Mouse (Mus musculus) fat pad, adult 2 months (tissue): ENCODE measurements around the gene Ak5.
"Not testable (repeated sequence)": the region's sequence is repeated elsewhere in the genome, so short reads cannot be mapped to it uniquely, and the experiment has no call there.

Experiments
- DNase-seq: peaks from one replicate; pipeline ENCODE4 v3.0.0-alpha.2; 2011; ENCODE audit warnings: low read depth, low spot score; ENCODE audit errors: extremely low read depth

The Ak5 gene

GRCm38 (mm10) chr3:152625061-152625820, 42.9 kb downstream of the Ak5 start:
- DNase-seq, result no peak

GRCm38 (mm10) chr3:152620534-152620933, 47.6 kb downstream of the Ak5 start:
- no peak for DNase-seq

- no peak for DNase-seq
Measured at GRCm38 (mm10) chr3:152620058-152620457, 48.1 kb downstream of the Ak5 start.

GRCm38 (mm10) chr3:152609076-152609475, 59.1 kb downstream of the Ak5 start:
- DNase-seq, result peak; percentile 23

- DNase-seq, result no peak
Measured at GRCm38 (mm10) chr3:152605849-152606248, 62.3 kb downstream of the Ak5 start.

GRCm38 (mm10) chr3:152599679-152600078, 68.5 kb downstream of the Ak5 start:
- no peak for DNase-seq

- no peak for DNase-seq
Measured at GRCm38 (mm10) chr3:152596406-152597050, 71.6 kb downstream of the Ak5 start.

GRCm38 (mm10) chr3:152592767-152593425, 75.3 kb downstream of the Ak5 start:
- no peak for DNase-seq

- no peak for DNase-seq
Measured at GRCm38 (mm10) chr3:152590491-152590890, 77.7 kb downstream of the Ak5 start.

- DNase-seq, result not testable (repeated sequence)
Measured at GRCm38 (mm10) chr3:152589101-152589500, 79.1 kb downstream of the Ak5 start.

GRCm38 (mm10) chr3:152587007-152587406, 81.2 kb downstream of the Ak5 start:
- no peak for DNase-seq

- DNase-seq, result no peak
Measured at GRCm38 (mm10) chr3:152586191-152586590, 82.0 kb downstream of the Ak5 start.

- DNase-seq, result no peak
Measured at GRCm38 (mm10) chr3:152585581-152585980, 82.6 kb downstream of the Ak5 start.

- DNase-seq, result no peak
Measured at GRCm38 (mm10) chr3:152583033-152583432, 85.1 kb downstream of the Ak5 start.

- peak; percentile 50 for DNase-seq
Measured at GRCm38 (mm10) chr3:152581853-152582252, 86.3 kb downstream of the Ak5 start.

GRCm38 (mm10) chr3:152579984-152580591, 88.1 kb downstream of the Ak5 start:
- no peak for DNase-seq

- DNase-seq, result no peak
Measured at GRCm38 (mm10) chr3:152578282-152579228, 89.6 kb downstream of the Ak5 start.

- DNase-seq, result no peak
Measured at GRCm38 (mm10) chr3:152577763-152578162, 90.4 kb downstream of the Ak5 start.

- no peak for DNase-seq
Measured at GRCm38 (mm10) chr3:152577273-152577672, 90.9 kb downstream of the Ak5 start.

GRCm38 (mm10) chr3:152569242-152569605, 98.9 kb downstream of the Ak5 start:
- DNase-seq, result no peak
